Mouse (Mus musculus) liver, embryonic 13.5 days (tissue): ENCODE data around the gene Slc22a5. TPM values are rescaled to one million over a fixed set of nuclear protein-coding genes. Genes with fewer than 3 reads are reported as not detected.
"Not testable (repeated sequence)": the region's sequence is repeated elsewhere in the genome, so short reads cannot be mapped to it uniquely, and the experiment has no call there.

Experiments
- ATAC-seq: fragments of 200-750 bp; cut with Nextera tagmentation; 2 replicates; pipeline ENCODE4 v1.8.0; 2017; ENCODE audit warnings: low read depth, mild to moderate bottlenecking, moderate number of reproducible peaks, moderate library complexity
- DNase-seq: peaks from one replicate; pipeline ENCODE4 v3.0.0; 2022
- H3K27ac ChIP-seq: fragments of 300-500 bp; sonication (generic); 2 replicates; pipeline ENCODE4 v1.5.1; 2015; ENCODE audit warnings: moderate library complexity, mild to moderate bottlenecking, inconsistent platforms
- H3K27me3 ChIP-seq: fragments of 300-500 bp; sonication (generic); 2 replicates; pipeline ENCODE4 v1.6.1; 2015; ENCODE audit warnings: mild to moderate bottlenecking, inconsistent platforms
- H3K36me3 ChIP-seq: fragments of 300-500 bp; sonication (generic); 2 replicates; pipeline ENCODE4 v1.6.1; 2015; ENCODE audit warnings: mild to moderate bottlenecking, inconsistent platforms
- H3K4me1 ChIP-seq: fragments of 300-500 bp; sonication (generic); replicated peaks from 2 replicates; pipeline ENCODE4 v1.6.1; 2015; ENCODE audit warnings: inconsistent platforms
- H3K4me2 ChIP-seq: fragments of 300-500 bp; sonication (generic); 2 replicates; pipeline ENCODE4 v1.6.1; 2015; ENCODE audit warnings: inconsistent platforms, mild to moderate bottlenecking, moderate library complexity
- H3K4me3 ChIP-seq: fragments of 300-500 bp; sonication (generic); replicated peaks from 2 replicates; pipeline ENCODE4 v1.5.1; 2015; ENCODE audit warnings: mild to moderate bottlenecking, inconsistent platforms
- H3K9ac ChIP-seq: fragments of 300-500 bp; sonication (generic); 2 replicates; pipeline ENCODE4 v1.6.1; 2015; ENCODE audit warnings: mild to moderate bottlenecking, inconsistent platforms
- H3K9me3 ChIP-seq: fragments of 300-500 bp; sonication (generic); replicated peaks from 2 replicates; pipeline ENCODE4 v1.6.1; 2016; ENCODE audit warnings: inconsistent platforms
- WGBS: fragments of 180-500 bp; shearing (Covaris S2); methylation state at CpG from one replicate; pipeline ENCODE4 v1.1.7; 2015; ENCODE audit not compliant: insufficient replicate concordance; 5-methylcytosine and 5-hydroxymethylcytosine counted together
- polyA plus RNA-seq: library from polyadenylated mRNA; unstranded; fragments of >200 nt; fragmentation: Nextera tagmentation; extraction: Ambion mirVana; gene quantifications from 2 replicates; pipeline ENCODE4 v1.2.1, GENCODE M21; 2015

Gene Slc22a5
- polyA plus RNA-seq, 1 experiment from 2014 or later: 2.4 TPM

- ATAC-seq: no peak
- no peak for DNase-seq
- no peak overlapping the region for H3K4me2 ChIP-seq
- H3K9me3 ChIP-seq: no peaks in the 10 kb centered on the region
- H3K4me3 ChIP-seq: no peak overlapping the region
- H3K9ac ChIP-seq: no peak overlapping the region
- no peak overlapping the region for H3K27ac ChIP-seq
- 56% methylated on average over 2 of the region's 2 CpGs for WGBS
- H3K36me3 ChIP-seq: 0 out of 2 replicates have a peak, but pooled peaks cover 4% of the 10 kb centered on the region
- no peaks in the 10 kb centered on the region for H3K27me3 ChIP-seq
- peaks cover 2% of the 10 kb centered on the region for H3K4me1 ChIP-seq
Observed at GRCm38 (mm10) chr11:53883287-53883686, 8.2 kb downstream of the Slc22a5 start.

- H3K4me3 ChIP-seq, H3K4me1 ChIP-seq, H3K27me3 ChIP-seq, H3K4me2 ChIP-seq, H3K9me3 ChIP-seq, H3K27ac ChIP-seq, DNase-seq, H3K36me3 ChIP-seq, H3K9ac ChIP-seq, ATAC-seq: not testable (repeated sequence)
- 70% methylated on average over 5 of the region's 5 CpGs for WGBS
Observed at GRCm38 (mm10) chr11:53878096-53878495, 13.4 kb downstream of the Slc22a5 start.

GRCm38 (mm10) chr11:53876488-53876887 lies 15.0 kb downstream of the Slc22a5 start:
- 0 out of 2 replicates have a peak, but pooled peaks cover 5% of the 10 kb centered on the region for H3K36me3 ChIP-seq
- no peaks in the 10 kb centered on the region for H3K4me1 ChIP-seq
- H3K9me3 ChIP-seq: no peaks in the 10 kb centered on the region
- DNase-seq (no peak), ATAC-seq (no peak)
- no peaks in the 10 kb centered on the region for H3K27me3 ChIP-seq
- WGBS: 54% methylated on average over 4 of the region's 4 CpGs
- no peak overlapping the region for H3K27ac ChIP-seq
- no peak overlapping the region for H3K4me2 ChIP-seq
- no peak overlapping the region for H3K9ac ChIP-seq
- no peak overlapping the region for H3K4me3 ChIP-seq

- H3K4me3 ChIP-seq: no peak overlapping the region
- DNase-seq (no peak), ATAC-seq (no peak)
- H3K36me3 ChIP-seq: 0 out of 2 replicates have a peak, but pooled peaks cover 5% of the 10 kb centered on the region
- H3K27ac ChIP-seq: no peak overlapping the region
- no peaks in the 10 kb centered on the region for H3K4me1 ChIP-seq
- H3K27me3 ChIP-seq: no peaks in the 10 kb centered on the region
- H3K4me2 ChIP-seq: no peak overlapping the region
- H3K9ac ChIP-seq: no peak overlapping the region
- 70% methylated on average over 4 of the region's 4 CpGs for WGBS
- H3K9me3 ChIP-seq: no peaks in the 10 kb centered on the region
Observed at GRCm38 (mm10) chr11:53874706-53875105, 16.8 kb downstream of the Slc22a5 start.

- not testable (repeated sequence) for H3K27ac ChIP-seq, DNase-seq, H3K9ac ChIP-seq, H3K4me1 ChIP-seq, H3K4me2 ChIP-seq, H3K27me3 ChIP-seq, ATAC-seq, H3K9me3 ChIP-seq, H3K4me3 ChIP-seq, H3K36me3 ChIP-seq
- WGBS: 75% methylated on average over 5 of the region's 5 CpGs
Observed at GRCm38 (mm10) chr11:53873909-53874704, 17.4 kb downstream of the Slc22a5 start.

GRCm38 (mm10) chr11:53871786-53872507 lies 19.5 kb downstream of the Slc22a5 start:
- no peak overlapping the region for H3K4me2 ChIP-seq
- 73% methylated on average over 2 of the region's 2 CpGs for WGBS
- no peaks in the 10 kb centered on the region for H3K27me3 ChIP-seq
- DNase-seq (no peak), ATAC-seq (no peak)
- H3K4me1 ChIP-seq: no peaks in the 10 kb centered on the region
- no peak overlapping the region for H3K27ac ChIP-seq
- H3K36me3 ChIP-seq: 0 out of 2 replicates have a peak, but pooled peaks cover 5% of the 10 kb centered on the region
- H3K4me3 ChIP-seq: no peak overlapping the region
- H3K9me3 ChIP-seq: no peaks in the 10 kb centered on the region
- no peak overlapping the region for H3K9ac ChIP-seq

GRCm38 (mm10) chr11:53869172-53869571 lies 22.3 kb downstream of the Slc22a5 start:
- 75% methylated on average over 5 of the region's 5 CpGs for WGBS
- no peaks in the 10 kb centered on the region for H3K4me1 ChIP-seq
- 0 out of 2 replicates have a peak, but pooled peaks cover 5% of the 10 kb centered on the region for H3K36me3 ChIP-seq
- H3K27me3 ChIP-seq: no peaks in the 10 kb centered on the region
- H3K9ac ChIP-seq: no peak overlapping the region
- DNase-seq (no peak), ATAC-seq (no peak)
- no peak overlapping the region for H3K4me3 ChIP-seq
- no peak overlapping the region for H3K4me2 ChIP-seq
- H3K27ac ChIP-seq: no peak overlapping the region
- H3K9me3 ChIP-seq: no peaks in the 10 kb centered on the region

- H3K36me3 ChIP-seq, H3K4me2 ChIP-seq, H3K9me3 ChIP-seq, ATAC-seq, H3K4me3 ChIP-seq, H3K9ac ChIP-seq, DNase-seq, H3K4me1 ChIP-seq, H3K27me3 ChIP-seq, H3K27ac ChIP-seq: not testable (repeated sequence)
- 34% methylated on average over 5 of the region's 5 CpGs for WGBS
Observed at GRCm38 (mm10) chr11:53868323-53868722, 23.1 kb downstream of the Slc22a5 start.

GRCm38 (mm10) chr11:53864724-53865310 lies 26.6 kb downstream of the Slc22a5 start:
- not testable (repeated sequence) for ATAC-seq, H3K9me3 ChIP-seq, DNase-seq, H3K36me3 ChIP-seq, H3K4me1 ChIP-seq, H3K9ac ChIP-seq, H3K4me2 ChIP-seq, H3K27ac ChIP-seq, H3K4me3 ChIP-seq, H3K27me3 ChIP-seq
- 62% methylated on average over 2 of the region's 4 CpGs for WGBS

GRCm38 (mm10) chr11:53860944-53861343 lies 30.5 kb downstream of the Slc22a5 start:
- not testable (repeated sequence) for H3K4me3 ChIP-seq, H3K4me2 ChIP-seq, H3K9me3 ChIP-seq, H3K36me3 ChIP-seq, H3K9ac ChIP-seq, DNase-seq, H3K27ac ChIP-seq, ATAC-seq, H3K27me3 ChIP-seq
- WGBS: 73% methylated on average over 8 of the region's 9 CpGs
- H3K4me1 ChIP-seq: peaks cover 13% of the 10 kb centered on the region; the same call in 1 of the 2 replicates
